Mouse (Mus musculus): Measurements from ENCODE around the gene Epb41l4b.

- TF ChIP-seq CTCF (IDR thresholded peaks at IDR 0.05) (no peak), EP300 (IDR thresholded peaks at IDR 0.05) (no peak)
Observed at GRCm38 (mm10) chr4:57002751-57003150, 140.5 kb downstream of the Epb41l4b start.

All from lung, postnatal 0 days (tissue).